Mouse (Mus musculus) kidney, postnatal 14 days (tissue): ENCODE measurements at regions not wholly inside any gene's neighbourhood (a gene's known extent, or its start where the extent isn't known, plus 50 kb on each side); places are given as distances from the start of the nearest gene placed in this dataset.

ENCODE experiments used
- DNase-seq: peaks from one replicate; pipeline ENCODE4 v3.0.0; 2022; ENCODE audit warnings: mixed read lengths

DNA sequence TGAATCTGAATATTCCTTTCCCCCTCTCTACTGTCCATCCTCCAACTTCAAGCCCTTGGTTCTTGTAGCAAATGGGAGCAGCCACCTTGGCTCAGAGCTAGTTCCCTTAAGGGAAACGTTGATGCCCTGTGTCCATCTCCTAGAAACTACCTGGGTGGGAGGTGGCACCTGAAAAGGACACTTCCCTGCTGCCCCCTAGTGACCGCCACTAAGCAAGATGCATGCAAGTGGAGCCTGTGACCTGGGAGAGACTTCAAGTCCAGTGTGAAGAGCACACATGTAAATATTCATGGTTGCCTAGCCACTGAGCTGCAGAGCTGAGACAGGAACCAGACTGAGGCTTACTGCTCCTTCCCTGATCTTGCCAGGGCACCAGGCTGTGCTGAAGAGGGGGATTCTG lies 238.1 kb downstream of the Cdh26 start:
- peak; percentile 49 for DNase-seq

- DNase-seq = no peak
Observed at GRCm38 (mm10) chr2:178670952-178671351, 240.6 kb downstream of the Cdh26 start.

DNA sequence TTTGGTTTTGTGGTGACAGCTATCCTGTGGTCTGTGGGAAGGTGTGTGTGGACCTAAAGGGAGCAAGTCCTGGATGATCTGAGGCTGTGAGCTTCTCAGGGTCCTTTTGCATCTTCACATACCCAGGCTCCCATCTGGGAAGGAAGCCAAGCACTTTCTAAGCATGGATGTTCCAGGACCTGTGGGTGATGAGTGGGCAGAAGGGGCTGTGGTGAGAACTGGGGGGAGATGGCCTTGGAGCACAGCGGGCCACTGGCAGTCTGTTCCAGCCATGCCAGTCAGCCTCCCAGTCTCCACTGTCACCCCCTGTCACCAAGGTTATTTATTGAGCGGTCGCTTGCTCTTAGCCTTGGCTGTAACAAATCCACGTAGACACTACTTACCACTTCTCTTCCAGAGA lies 243.3 kb downstream of the Cdh26 start:
- DNase-seq = no peak

GRCm38 (mm10) chr2:178674621-178675020 lies 244.3 kb downstream of the Cdh26 start:
- DNase-seq = no peak

- no peak for DNase-seq
Observed at GRCm38 (mm10) chr2:178676970-178677369, 246.6 kb downstream of the Cdh26 start.

DNA sequence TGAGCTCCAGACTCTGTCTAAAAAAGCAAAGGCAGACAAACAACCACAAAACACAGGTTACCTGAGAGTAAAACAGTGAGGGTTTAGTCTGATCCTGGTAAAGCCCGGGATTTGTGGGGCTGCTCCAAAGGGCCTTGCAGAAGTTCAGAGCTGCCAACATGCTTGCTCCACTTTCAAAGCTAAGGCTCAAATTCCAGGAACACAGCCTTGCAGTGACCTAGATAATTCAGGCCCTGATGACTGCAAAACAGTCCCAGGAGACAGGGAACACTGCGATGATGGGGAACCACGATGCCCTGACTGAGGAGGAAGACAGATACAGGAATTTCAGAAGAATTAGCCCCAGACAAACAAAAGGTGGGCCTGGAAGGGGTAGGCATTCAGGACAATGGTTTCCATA lies 250.0 kb downstream of the Cdh26 start:
- no peak for DNase-seq

DNA sequence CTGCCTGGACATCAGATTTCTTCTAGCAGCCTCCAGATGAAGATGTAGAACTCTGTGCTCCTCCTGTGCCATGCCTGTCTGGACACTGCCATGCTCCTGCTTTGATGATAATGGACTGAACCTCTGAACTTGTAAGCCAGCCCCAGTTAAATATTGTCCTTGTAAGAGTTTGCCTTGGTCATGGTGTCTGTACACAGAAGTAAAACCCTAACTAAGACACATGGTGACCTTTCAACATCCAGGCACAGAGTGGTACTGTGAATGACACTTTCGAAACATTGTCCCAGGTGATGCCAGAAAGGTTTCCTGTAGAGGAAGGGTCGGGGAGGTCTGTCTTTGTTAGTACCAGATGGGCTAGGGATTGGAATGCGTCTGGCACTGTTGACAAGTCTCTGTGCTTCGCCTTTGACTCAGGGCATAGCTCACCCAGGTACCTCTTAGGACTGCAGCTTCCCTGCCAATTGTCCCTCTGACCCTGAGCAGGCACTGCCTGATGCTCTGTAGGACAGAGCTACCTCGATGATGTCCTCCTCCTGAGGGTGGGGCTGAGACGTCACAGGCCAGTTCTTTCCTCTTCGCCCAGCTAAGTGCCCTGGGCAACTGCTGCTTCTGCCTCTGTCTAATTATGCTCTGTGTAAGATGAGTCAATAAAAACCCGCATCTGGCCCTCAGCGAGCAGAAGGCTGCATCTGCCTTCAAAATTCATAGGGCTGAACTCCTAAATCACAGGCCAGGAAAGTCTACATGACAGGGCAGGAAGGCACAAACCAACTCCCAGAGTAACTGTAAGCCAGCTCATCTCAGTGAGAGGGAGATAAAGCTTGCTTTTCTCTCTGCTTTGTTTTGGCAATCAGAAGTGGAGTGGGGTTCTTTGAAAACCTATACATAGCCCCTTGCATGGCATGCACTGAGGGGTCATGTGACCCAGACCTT lies 254.0 kb downstream of the Cdh26 start:
- peak; percentile 13 for DNase-seq

- DNase-seq = no peak
Observed at GRCm38 (mm10) chr2:178685211-178685610, 254.9 kb downstream of the Cdh26 start.

DNA sequence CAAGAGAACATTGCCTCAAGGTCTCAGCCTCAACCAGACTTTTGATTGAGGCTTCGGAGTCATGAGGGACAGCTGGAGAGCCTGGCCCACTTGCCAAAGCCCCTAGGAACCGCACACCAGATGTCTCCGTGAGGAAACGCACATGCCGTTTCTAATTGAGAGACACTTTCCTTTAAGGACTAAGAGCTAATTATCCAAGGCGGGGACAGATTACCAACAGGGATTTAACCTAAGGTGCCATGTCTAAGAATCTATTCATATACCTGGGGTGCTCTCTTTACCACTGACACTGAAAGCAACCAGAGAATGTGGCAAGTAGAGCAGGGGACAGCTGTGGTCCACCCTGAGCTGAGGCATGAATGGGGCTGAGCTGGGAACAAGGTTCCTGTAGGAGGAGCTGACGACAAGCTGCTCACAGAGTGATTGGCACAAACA lies 255.9 kb downstream of the Cdh26 start:
- no peak for DNase-seq

GRCm38 (mm10) chr2:178688586-178688985 lies 258.3 kb downstream of the Cdh26 start:
- DNase-seq = no peak

DNA sequence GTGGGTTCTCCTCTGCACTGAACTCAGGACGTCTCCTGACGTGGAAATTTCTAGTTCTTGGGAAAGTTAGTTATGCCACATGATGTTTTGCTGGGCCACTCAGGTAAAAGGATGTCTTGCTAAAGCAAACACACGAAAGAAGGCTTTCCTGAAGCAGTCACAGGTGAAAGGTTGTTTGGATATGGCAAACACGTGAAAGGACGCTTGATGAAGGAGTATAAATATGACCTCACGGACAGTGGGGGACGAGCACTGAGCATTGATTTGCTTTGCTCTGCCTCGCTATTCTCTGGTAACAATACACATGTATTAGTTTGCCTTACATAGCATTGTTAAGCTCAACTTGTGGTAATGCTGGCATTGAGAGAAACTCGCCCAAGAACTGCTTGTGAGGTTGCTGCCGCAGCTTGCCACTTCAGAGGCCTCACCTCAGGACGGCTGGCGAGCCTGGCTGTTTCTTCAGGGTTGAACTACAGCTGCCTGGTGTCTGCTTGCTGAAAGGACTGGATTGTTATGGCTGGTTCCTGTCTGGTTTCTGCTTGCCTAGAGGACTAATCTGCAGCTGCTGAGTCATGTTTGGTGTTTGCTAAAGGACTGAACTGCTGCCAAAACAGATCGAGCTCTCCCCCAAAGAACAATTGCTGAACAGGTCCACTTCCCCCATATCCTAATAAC lies 261.0 kb downstream of the Cdh26 start:
- peak; percentile 12 for DNase-seq

GRCm38 (mm10) chr2:178691865-178692228 lies 261.5 kb downstream of the Cdh26 start:
- DNase-seq = no peak

DNA sequence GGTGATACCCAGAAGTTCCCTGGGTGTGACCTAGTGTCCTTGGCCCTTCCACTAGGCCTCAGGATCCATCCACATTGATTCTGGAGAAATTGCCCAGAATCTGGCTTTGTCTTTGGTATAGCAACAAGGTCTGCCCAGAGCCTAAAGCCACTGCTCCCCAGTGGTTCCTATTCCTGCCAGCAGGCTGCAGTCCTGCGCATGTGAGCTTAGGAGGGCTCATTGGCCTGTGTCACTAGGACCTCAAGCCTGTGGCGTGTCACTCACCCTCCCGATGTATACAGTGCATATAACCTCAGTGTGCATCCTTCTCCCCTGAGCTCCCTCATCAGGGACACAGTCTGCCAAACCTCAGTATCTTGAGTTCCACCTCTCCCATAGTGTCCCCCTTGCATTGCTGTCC lies 261.9 kb downstream of the Cdh26 start:
- DNase-seq = no peak

DNA sequence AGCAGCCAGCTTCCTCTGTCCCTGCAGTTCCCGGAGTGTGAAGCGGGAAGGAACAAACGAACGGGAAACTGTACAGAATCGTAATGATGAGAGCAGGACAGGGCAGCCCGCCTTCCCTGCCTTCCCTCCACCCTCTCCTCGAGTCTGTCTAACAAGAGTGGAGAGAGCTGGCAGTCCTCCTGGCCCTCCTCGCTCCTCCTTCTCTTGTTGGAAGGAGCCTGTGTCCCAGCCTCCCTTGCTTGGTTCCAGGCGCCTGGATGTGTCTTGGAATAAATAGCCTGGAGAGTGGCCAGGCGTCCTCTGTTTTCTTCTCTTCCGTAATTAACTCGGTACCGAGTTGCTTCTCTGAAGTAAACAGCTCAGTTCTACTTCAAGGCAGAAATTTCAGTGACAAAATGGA lies 268.3 kb downstream of the Cdh26 start:
- peak; percentile 59 for DNase-seq

DNA sequence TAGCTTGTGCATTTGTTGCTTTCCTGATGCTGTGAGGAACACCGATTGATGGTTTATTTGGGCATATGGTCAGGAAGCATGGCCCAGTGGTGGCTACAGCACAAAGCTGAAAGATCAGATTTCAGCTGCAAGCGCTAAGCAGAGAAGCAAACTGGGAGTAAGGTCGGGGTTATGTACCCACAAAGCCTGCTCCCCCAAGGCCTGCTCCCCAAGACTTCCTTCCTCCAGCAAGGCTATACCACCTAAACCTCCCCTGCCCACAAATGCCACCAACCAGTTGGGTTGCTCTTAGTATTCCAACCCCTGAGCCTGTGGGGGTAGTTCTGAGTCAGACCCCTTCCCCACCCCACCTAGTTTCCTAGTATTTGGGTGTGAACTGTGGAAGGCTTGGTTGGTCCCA lies 270.5 kb downstream of the Cdh26 start:
- no peak for DNase-seq

DNA sequence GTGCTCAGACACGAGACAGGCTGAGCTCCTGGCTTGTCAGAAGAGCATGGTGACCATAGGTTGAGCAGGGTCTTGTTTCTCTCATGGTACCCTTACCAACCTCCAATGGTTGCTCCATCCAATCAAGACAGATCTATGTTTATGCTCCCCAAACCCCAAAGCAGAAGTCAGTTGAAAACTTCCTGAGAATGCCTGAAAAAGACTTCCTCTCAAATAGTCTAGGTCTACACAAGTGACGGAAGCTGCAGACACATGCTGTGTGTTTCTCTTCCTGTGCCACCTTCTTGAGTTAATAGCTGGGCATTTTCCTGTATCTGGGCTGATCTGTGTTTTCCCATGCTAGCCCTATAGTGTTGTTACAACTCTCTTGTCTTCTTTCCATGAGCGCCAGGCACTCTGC lies 274.2 kb downstream of the Cdh26 start:
- no peak for DNase-seq

DNA sequence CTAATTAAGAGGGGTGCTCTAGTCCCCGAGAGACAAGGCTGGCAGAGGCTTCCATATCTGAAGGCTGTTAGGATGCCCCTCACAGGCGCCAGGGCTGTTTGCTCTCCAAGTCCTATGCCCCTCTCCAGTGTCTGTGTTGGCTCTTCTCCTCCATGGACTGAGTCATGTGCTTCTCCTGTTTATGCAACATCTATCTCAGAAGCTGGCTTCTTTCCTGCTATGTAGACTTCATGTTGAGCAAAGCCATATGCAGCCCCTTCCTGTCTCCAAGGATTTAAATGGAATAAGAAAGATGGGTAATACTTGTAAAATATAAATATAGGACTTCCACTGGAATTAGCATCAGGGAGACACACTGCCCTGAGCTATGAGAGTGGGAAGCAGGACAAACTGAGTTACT lies 278.3 kb downstream of the Cdh26 start:
- no peak for DNase-seq

GRCm38 (mm10) chr2:178709192-178709881 lies 279.0 kb downstream of the Cdh26 start:
- DNase-seq = no peak

- no peak for DNase-seq
Observed at GRCm38 (mm10) chr2:178710001-178710400, 279.7 kb downstream of the Cdh26 start.

DNA sequence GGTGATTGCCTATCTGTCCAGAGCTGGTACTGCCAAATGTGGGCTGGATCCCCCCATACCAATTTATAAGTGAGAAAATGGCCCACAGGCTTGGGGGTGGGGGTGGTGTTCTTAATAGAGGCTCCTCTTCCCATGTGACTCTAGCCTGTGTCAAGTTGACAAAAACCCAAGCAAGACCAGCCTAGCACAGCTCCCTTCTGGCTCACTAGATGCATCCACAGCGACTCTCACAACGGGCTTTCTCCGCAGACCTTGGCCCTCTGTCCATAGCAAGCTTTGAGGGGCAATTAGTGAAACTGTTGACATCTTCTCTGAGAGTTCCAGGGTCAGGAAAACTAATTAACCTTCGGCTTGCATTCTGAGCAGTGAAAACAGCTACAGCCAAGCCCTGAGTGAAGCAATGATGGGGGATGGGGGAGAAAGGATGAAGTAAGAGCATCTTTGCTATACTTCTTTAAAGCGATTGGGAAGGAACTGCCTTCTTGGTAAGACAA lies 281.3 kb downstream of the Cdh26 start:
- DNase-seq = peak; percentile 10

DNA sequence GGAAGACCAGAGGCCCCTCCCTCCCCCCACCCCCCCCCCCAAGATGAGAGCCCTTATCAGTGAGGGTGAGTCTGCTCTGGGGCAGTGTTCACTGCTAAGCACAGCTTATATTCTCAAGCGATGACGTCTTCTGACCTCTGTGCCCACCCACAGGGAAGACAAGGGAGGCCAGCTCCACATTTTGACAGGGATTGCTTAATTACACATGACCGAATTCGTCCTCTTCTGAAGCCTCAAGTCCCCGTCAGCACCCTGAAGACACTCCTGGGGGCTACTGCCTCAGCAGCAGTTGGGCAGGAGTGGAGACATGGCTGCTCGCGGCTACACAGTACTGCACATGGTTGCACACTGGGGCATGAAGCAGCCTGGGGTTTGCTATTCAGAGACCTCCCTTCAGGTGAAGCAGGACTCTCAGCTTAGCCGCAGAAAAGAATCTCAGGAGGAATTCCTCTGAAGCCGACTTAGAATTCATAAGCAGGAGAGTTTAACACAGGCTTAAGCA lies 282.1 kb downstream of the Cdh26 start:
- no peak for DNase-seq

DNA sequence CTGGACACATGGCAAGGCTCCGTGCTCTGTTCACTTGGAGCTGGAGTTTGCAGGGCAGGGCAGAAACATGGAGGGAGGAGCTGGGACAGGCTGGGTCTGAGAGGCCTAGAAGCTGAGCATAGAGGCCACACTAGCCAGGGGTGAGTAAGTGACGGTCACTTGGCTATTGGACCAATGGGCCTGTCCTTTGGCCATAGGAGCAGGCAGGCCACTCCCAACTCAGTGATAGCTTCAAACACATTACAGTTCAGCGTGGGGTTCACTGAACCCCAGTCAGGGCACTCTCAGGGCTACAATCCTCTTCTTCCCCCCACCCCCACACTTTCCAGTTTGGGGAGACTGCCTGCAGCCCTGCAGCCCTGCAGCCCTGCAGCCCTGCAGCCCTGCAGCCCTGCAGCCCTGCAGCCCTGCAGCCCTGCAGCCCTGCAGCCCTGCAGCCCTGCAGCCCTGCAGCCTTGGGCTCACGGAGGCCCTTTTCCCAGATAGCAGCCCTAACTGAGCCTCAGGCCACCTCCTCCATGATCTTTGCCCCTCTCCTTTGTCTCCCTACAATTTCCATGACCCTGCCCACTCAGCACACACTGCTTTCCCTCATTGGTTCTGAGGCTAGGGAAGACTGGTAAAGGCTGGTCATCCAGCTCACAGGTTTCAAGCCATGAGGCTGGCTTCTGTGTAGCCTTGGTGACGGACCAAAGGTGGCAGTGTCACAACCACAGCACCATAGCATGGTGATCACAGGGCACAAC lies 285.3 kb downstream of the Cdh26 start:
- DNase-seq = no peak

- no peak for DNase-seq
Observed at GRCm38 (mm10) chr2:178718048-178718447, 287.7 kb downstream of the Cdh26 start.
